Mouse (Mus musculus): ENCODE measurements around the gene Gm5936.
A peak's percentile ranks its signal among the peaks of the same experiment; 100 is the strongest.
"Not testable (repeated sequence)": the region's sequence is repeated elsewhere in the genome, so short reads cannot be mapped to it uniquely, and the experiment has no call there.

Gene Gm5936

GRCm38 (mm10) chrX:74836842-74837522, at the start of gene Gm5936:
Gm5936 (plus strand) TSS chrX:74837196.
- DNase-seq (ENCODE audit: low spot score) = not testable (repeated sequence)

- not testable (repeated sequence) for DNase-seq (ENCODE audit: low spot score)
Observed at GRCm38 (mm10) chrX:74856104-74856503, 19.1 kb downstream of the Gm5936 start.

- DNase-seq (ENCODE audit: low spot score) = peak; percentile 0
Observed at GRCm38 (mm10) chrX:74880123-74880522, 43.1 kb downstream of the Gm5936 start.
